Mouse (Mus musculus): Measurements from ENCODE around the gene Mcur1.

The Mcur1 gene

GRCm38 (mm10) chr13:43525363-43526134 is 34.4 kb downstream of the Mcur1 start:
- peak; percentile 46 for DNase-seq (ENCODE audit: low read depth, low spot score)

GRCm38 (mm10) chr13:43524491-43525362 is 35.3 kb downstream of the Mcur1 start:
- no peak for DNase-seq (ENCODE audit: low read depth, low spot score)

GRCm38 (mm10) chr13:43523906-43524480 is 36.0 kb downstream of the Mcur1 start:
- no peak for DNase-seq (ENCODE audit: low read depth, low spot score)

GRCm38 (mm10) chr13:43521940-43522339 is 38.1 kb downstream of the Mcur1 start:
- no peak for DNase-seq (ENCODE audit: low read depth, low spot score)

GRCm38 (mm10) chr13:43519251-43519650 is 40.7 kb downstream of the Mcur1 start:
- DNase-seq (ENCODE audit: low read depth, low spot score): no peak

GRCm38 (mm10) chr13:43517371-43517770 is 42.6 kb downstream of the Mcur1 start:
- DNase-seq (ENCODE audit: low read depth, low spot score): no peak

- DNase-seq (ENCODE audit: low read depth, low spot score): no peak
These were observed 43.1 kb downstream of the Mcur1 start for GRCm38 (mm10) chr13:43516931-43517330.

- no peak for DNase-seq (ENCODE audit: low read depth, low spot score)
These were observed 43.9 kb downstream of the Mcur1 start for GRCm38 (mm10) chr13:43516119-43516518.

- no peak for DNase-seq (ENCODE audit: low read depth, low spot score)
These were observed 45.0 kb downstream of the Mcur1 start for GRCm38 (mm10) chr13:43514950-43515358.

GRCm38 (mm10) chr13:43512736-43513135 is 47.3 kb downstream of the Mcur1 start:
- DNase-seq (ENCODE audit: low read depth, low spot score): no peak

GRCm38 (mm10) chr13:43505798-43506197 is 54.2 kb downstream of the Mcur1 start:
- DNase-seq (ENCODE audit: low read depth, low spot score): no peak

- peak; percentile 13 for DNase-seq (ENCODE audit: low read depth, low spot score)
These were observed 56.6 kb downstream of the Mcur1 start for GRCm38 (mm10) chr13:43503395-43503850.

GRCm38 (mm10) chr13:43501601-43502000 is 58.4 kb downstream of the Mcur1 start:
- DNase-seq (ENCODE audit: low read depth, low spot score): no peak

GRCm38 (mm10) chr13:43500483-43500850 is 59.5 kb downstream of the Mcur1 start:
- no peak for DNase-seq (ENCODE audit: low read depth, low spot score)

- no peak for DNase-seq (ENCODE audit: low read depth, low spot score)
These were observed 60.1 kb downstream of the Mcur1 start for GRCm38 (mm10) chr13:43499731-43500482.

GRCm38 (mm10) chr13:43498849-43499248 is 61.1 kb downstream of the Mcur1 start:
- DNase-seq (ENCODE audit: low read depth, low spot score): no peak

GRCm38 (mm10) chr13:43497769-43498168 is 62.2 kb downstream of the Mcur1 start:
- DNase-seq (ENCODE audit: low read depth, low spot score): no peak

GRCm38 (mm10) chr13:43496660-43497059 is 63.3 kb downstream of the Mcur1 start:
- no peak for DNase-seq (ENCODE audit: low read depth, low spot score)

GRCm38 (mm10) chr13:43495645-43496044 is 64.3 kb downstream of the Mcur1 start:
- no peak for DNase-seq (ENCODE audit: low read depth, low spot score)

GRCm38 (mm10) chr13:43493725-43494124 is 66.3 kb downstream of the Mcur1 start:
- DNase-seq (ENCODE audit: low read depth, low spot score): no peak

- DNase-seq (ENCODE audit: low read depth, low spot score): no peak
These were observed 66.9 kb downstream of the Mcur1 start for GRCm38 (mm10) chr13:43493058-43493481.

All from CD4-positive helper T cell, adult 2 months (primary cell).